Mouse (Mus musculus) testis, postnatal 14 days (tissue): Measurements from ENCODE around the gene Tagln2.

Experiments
- DNase-seq: peaks from one replicate; pipeline ENCODE4 v3.0.0; 2021; ENCODE audit warnings: low spot score

Gene Tagln2

DNA sequence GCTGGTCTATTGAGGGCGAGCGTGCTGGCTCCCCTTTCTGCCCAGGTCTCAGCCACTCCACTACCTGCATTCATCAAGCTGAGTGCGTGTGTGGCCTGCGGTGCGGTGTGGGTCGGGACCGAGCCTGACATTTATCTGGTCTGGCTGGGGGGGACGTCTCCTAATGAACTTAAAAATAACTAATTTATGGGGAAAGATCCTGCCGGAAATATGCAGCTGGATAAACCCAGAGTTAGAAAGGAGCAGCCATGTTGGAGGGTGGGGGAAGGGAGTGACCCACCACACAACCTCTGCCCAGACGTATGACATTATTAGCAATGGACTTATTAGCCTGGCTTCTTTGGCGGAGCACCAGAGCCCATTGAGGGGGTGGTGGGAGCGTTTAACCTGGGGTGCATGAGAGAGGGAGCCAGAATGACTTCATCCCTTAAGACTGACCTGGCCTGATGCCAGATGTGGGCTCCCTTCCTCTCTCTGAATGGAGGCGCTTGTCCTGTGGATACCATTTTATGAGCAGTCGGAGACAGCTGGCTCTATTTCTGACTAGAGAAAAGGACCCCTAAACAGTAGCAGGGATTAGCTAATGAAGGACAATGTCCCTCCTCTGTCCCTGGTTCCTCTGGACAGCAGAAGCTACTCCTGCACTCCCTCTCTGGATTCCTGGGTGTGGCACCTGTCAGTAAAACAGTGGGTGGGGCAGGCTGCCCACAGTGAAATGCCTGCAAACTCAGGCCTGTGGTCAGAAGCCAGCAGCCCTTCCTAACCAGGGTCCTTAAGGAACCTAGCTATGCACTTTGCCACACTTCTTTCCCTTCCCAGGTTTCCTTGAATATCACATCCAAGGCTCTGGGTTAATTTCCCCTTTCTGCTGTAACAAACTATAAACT is 3.5 kb downstream of the Tagln2 start:
- DNase-seq: no peak

DNA sequence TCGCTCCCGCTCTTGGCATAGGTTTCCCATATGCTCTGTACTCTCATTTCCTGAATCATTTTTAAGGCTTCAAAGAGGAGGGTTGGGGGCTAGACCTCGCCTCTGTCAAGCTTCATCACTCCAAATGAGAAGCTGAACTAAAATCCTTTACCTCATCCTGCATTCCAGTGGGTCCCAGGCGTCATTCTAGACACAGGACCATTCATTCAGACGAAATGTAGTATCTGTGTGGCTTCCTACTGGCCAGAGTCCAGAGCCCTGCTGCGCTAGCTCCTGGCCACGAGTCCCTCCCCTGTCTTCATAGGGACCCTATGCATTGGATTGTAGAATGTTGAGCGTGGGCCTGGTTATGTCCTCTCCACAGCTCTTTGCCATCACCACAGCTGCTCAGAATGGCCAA is 4.9 kb downstream of the Tagln2 start:
- no peak for DNase-seq

DNA sequence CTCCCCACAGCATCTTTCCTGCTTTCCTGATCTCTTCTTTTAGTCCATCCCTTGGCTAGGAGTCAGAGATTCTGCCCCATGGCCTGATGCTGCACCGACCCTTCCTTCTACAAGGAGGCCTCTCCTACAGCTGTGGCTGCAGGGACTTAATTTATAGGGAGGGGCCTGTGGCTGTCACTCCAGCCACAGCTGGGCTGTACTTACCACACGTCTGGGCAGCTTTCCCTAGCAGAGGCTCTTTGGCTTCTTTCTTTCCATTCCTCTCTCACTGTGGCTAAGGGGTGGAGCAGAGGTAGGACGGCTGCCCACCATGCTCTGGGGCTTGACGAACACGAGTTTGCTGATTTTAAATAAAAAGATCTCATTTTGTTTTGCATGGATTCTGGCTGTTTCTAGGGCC is 7.2 kb downstream of the Tagln2 start:
- no peak for DNase-seq

DNA sequence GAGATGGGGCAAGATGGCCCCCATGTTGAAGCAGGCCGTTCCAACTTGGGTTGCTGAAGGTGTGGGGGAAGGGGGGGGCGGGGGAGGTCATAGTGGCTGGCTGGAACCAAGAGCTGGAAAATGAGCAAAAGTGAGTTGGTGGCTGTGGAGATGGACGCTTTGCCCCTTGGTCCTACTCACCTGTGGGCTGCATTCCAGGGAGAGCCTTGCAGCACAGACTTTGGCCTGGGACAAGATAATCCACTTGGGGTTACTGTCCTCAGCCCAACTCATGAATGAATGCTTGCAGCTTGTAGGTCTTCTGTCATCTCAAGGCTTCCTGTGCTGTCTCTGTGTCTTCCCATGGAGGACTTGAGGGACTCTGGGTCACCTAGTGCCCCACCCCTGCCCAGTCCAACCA is 7.9 kb downstream of the Tagln2 start:
- no peak for DNase-seq

DNA sequence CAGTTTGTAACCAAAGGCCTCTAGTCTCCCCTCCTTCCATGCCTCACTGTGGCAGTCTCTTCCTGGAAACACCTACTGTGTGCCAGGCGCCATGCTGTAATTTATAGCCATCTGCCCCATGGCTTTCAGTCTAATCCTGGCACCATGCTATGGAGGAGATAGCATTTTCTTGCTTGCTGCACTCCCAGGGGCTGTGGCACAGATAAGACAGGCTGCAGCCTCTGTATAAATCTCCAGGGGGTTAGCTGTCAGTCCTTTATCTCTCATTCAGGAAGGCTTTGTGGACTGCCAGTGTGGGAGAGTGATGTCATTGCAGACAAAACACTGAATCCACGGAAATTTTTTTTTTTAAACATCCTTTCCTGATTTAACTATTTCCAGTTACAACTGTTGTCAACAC is 8.3 kb downstream of the Tagln2 start:
- no peak for DNase-seq

DNA sequence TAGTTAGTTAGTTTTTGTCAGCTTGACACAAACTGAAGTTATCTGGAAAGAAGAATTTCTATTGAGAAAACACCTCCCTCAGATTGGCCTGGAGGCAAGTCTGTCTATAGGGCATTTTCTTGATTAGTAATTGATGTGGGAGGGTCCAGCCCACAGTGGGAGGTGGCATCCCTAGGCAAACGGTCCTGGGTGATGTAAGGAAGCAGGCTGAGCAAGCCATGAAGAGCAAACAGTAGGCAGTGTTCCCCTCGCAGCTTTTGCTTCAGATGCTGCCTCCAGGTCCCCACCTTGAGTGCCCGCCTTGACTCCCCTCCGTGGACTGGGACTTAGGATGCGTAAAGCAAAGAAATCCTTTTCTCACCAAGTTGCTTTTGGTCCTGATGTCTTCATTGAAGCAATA is 9.4 kb downstream of the Tagln2 start:
- no peak for DNase-seq

DNA sequence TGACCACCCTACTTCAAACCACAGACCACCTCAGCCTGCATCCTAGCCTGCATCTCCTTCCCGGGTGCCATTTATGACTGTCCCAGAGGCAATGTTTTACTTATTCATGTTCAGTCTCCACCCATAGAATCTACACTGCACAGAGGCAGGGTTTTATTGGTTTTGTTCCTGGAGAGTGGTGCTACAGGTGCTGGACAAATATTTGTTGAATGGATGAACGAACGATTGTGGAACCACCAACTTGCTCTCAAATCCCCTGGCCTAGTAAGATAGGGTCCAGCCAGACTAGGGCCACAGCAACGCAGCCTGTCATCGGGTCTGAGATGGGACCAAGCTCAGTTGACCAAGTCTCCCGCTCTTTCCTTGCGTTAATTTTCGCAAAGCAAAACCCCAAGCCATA is 10.1 kb downstream of the Tagln2 start:
- no peak for DNase-seq

DNA sequence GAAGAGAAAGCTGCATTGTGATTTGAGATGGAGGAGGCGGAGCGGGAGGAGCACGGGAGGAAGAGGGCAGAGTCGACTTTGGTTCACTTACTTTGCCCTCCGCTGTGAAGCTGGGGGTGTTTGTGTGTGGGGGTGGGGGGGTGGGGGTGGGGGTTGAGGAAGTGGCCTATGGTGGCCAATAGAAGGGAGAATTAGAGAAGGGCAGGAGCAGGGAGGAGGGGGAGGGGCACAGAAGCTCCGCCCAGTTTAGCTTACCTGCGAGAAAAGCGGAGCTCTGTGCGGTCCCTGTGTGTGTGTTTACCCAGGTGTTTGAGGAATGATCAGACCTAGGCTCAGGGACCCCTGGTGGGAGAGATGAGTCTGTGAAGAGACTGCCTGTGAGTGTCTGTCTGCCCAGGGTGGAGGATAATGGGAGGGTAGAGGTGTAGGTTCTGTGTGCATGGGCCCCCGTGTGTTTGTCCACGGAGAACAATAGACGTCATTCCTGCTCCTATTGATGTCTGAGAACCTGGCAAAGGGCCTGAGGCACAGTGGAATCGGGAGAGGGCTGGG is 10.7 kb downstream of the Tagln2 start:
- no peak for DNase-seq

DNA sequence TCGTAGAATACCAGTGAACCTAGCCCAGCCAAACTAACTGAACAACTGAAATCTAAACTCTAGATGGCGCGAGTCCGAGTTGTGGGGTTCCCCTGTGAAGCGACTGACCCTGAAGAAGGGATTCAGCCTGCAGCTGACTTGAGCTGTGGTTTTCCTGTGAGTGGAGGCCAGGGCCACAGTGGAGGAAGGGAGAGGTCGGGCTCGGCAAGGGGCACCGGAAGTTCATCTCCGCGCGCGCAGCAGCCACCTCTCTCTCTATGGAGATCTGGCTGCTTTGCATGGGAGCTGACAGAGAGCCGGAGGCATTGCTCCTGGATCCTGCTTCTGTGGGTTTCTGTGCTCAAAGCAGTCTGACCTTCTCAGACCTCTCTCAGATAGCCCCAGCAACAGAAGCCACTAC is 13.1 kb downstream of the Tagln2 start:
- no peak for DNase-seq

DNA sequence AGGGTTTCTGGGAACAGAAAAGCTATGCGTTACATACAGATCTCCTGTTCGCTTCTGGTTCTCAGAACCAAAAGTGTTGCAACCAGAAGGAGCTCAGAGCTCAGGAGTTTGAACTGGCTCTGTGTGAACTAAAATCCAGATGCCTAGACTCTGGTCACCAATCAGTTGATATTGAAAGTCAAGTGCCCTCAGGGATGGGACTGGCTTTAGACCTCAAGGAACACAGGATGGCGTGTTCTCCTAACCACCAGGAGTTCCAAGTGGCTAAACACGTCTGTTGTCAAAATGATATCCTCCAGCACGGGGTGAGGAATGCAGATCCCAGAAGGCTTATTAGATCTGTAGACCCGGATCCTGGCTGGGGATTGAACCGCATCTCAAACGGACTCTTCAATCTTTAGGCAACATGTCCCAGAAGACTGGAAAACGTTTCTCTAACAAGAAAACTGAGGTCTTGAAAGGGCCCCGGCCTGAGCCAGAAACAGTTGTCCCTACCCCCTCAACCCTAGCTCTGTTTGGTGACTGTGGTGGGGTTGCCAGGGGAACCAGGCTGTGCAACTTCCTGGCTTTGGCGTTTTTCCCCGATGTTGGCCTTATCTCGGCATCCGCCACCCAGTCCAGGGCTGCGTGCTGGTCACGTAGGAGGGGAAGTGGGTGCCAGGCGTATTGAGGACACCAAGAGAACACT is 13.8 kb downstream of the Tagln2 start:
- DNase-seq: no peak

DNA sequence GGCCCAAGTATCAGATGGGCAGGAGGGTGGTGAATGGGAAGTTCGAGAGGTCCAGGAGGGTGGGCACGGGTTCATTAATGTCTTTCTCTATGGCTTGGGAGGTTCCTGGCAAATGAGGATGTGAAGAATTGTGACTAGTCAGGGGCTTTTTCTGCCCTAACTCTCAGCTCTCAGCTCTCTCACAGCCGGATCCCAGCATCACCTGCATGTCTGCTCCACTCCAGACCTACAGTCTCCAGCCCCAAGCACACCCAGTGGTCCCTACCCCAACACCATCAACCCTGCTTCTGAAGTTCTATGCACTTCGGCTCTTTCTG is 14.3 kb downstream of the Tagln2 start:
- no peak for DNase-seq

DNA sequence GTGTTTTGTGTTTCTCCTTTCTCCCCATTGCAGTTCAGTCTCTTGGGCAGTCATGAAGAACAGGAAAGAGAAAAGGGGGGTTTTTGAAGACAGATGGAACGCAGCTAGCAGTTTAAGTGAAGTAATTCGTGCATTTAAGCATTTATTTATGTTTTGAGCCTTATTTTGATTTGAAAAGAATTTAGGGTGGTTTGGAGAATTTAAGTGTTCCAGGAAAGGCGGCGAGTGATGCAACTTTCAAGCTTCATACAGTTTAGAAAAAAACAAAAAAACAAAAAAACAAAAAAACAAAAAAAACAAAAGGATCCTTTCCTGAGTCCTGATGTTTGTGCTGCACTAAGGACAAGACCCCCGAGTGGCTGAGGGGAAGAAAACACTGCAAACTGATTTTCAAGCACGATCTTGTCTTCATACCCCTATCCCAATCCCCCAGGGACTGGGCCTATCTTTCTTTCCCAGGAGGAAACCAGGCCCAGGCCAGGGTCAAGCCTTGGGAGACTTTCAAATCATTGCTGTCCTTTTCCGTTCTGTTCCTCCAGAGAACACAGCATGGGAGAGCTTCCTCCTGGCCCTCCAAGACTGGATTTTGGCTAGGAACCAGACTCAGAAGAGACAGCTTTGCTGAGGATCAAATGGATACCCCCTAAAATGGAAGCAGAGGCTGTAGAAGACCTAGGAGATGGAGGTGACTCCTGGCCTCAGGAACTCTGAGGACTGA is 14.9 kb downstream of the Tagln2 start:
- no peak for DNase-seq

DNA sequence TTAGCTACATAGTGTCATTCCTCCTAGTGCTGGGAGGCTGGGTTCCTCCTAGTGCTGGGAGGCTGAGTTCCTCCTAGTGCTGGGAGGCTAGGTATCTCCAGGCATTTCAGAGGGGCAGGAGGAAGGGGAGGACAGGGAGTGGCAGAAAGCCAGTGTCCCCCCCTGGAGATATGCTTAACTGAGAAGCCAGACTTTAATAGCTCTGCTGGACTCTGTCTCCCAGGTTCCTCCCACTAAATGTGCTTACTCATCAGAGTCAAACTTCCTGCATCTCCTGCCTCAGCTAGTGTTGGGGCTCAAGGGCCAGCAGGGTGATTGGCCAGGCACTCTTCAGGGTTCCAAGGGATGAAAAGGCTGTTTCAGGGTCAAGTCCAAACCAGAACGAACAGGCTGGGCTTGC is 15.5 kb downstream of the Tagln2 start:
- DNase-seq: no peak

DNA sequence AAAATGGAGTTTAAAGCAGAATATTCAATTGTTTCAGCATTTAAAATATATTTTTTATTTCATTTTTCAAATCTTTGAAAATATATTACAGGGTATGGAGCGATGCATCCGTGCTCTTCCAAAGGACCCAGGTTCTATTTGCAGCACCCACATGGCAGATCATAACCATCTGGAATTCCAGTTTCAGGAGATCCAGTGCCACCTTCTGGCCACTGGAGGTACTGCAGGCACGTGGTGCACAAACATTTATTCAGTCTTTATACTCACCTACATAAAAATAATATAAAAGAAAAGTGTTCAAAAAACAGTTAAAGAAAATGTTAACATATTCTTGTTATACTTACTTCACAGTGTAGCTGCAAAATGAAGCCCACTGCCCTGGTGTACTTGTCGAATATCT is 18.2 kb downstream of the Tagln2 start:
- DNase-seq: no peak

DNA sequence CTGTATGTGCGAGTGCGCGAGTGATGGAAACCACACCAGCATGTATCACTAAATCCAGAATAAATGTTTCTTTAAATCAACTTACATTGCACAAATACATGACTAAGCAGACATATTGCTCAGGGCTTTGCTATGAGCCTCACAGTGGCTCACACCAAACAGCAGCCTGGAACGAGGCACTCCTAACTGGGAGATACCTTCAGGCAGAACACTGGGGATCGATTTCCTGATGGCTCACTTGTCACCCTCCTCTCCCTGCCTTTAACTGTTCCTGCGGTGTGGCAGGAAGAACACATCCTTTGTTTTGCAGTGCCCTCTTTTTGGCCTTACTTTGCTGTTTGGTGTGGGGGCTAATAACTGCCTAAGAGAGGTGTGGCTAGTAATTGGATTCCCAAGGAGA is 19.8 kb downstream of the Tagln2 start:
- no peak for DNase-seq

DNA sequence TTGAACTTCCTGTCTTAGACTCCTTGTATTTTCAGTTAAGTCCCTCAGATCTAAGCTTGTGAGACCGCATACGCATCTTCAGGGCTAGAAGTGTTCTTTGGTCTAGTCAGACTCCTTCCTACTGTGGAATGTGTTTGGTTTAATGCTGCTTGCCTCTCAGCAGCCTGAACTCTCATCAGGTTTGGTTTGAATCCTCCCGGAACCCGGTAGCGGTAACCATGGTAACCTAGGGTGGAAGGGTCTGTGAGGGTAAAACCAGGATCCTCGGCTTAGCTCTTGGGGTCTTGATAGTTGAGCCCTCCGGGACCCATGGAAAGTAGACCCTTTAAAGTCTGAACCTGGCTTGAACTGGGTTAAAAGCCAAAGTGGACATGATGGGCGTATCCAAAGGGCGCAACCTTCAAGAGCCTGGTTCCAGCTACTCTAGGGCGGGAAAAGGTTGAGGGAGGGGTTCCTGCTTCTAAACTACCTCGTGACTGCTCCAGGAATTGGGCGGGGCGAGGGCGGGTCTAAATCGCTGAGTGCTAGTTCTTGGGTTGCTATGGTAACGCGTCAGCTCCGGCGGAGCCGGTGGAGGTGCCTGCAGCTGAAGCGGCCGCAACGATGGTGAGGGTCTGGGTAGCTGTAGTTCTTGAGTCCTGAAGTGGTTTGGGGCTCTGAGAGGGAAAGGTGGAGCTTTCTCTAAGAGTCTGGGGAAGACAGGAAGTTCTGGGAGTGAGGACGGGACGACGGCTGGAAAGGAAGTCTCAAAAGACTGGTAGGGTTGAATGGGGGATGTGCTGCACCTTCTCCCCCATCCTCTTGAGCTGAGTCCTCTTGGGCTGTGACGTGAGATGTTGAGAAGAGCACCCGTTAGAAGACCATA is 21.0 kb downstream of the Tagln2 start, which contains the start of gene Cfap45:
Gene Cfap45 (plus strand): TSS at position 226 of the 865 bp plus-strand sequence.
- DNase-seq: peak; percentile 82

DNA sequence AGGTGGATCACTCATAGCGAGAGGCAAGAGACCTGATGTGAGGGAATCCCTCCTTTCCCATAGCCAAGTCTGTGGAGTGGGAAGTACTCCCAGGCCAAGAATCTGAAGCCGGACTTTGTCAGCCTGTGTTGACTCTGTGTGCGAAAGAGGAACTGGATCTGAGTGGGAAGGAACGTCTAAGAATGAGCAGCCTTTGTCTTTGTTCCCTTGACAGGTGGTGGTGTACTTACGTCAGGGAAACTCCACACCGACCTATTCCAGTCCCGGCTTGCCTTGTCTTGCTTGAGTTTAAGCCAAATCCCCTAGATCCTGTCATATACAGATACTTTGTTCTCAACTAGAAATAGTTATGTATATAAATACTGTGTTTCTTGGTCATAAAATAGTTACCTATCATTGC is 22.7 kb downstream of the Tagln2 start:
- no peak for DNase-seq

DNA sequence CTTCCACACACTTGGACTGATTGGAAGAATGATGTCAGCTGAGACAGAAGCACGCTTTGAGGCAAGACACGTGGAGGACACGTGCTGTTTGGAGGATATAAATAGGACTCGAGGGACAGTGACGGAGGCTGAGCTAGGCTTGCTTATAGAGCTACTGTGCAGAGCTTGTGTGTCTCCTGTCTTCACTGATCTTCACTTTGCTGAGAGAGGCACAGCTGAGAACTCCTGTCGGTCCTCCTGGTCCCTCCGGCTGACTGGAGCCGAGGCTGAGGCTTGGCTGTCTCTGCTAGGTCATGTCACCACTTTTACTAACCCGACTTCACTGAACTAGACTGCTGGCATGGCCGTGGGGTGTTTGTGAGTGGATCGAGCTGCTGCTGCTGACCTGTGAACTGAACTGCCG is 23.9 kb downstream of the Tagln2 start:
- no peak for DNase-seq

DNA sequence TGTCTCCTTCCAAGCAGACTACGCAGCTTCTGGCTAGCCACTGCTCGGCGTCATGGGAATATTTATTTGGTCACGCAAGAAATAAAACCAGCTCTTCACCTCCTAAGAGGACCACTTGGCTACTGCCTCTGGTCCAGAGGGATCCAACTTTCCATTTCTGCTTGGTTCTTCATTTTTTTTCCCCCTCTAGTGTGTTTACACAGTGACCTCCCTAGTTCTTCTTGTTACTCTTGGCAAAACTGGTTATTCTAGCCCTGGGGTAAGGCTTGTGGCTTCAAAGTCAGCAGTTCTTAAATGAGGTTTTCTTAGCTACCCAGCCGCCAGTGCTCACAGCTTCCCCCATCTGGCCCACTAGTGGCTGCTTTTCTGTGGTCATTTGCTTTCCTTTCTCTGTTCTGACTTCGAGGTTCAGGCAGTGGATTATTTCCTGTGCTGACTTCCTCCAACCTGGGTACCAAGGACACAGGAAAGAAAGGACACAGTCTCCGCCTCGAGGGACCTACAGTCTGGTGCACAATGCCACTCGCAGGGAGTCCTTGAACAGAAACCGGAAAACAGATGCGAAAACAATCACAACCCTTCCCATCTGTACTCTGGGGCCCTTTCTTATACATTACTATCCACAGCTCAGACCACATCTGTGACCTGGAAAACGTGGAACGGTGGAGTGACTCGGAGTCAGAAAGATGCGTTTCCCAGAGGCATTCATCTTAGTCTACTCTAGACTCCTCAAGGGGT is 25.3 kb downstream of the Tagln2 start:
- DNase-seq: no peak

DNA sequence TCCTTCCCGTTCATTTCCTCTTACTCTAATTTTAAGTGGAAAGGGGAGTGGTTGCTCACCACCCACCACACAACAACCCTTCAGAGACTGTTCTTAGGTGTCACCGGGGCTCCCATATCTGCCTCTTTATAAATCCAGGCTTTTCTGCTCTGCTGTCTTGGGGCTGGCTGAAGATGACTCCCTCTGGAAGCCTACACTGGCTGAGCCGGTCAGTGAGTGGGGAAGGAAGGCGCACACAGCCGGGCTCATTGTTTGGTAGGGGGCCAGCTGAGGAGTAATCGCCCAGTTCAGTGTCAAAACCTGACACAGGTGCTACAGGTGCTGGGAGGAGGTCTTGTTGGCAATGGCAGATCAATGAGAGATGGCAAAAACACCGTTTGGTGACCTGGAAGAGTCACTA is 26.1 kb downstream of the Tagln2 start:
- DNase-seq: no peak
